Mouse (Mus musculus) small intestine, adult 10 weeks (tissue): ENCODE data around the gene Grm3. TPM values are rescaled to one million over a fixed set of nuclear protein-coding genes. Genes with fewer than 3 reads are reported as not detected.

Source experiments
- polyA plus RNA-seq: library from polyadenylated mRNA; stranded (reverse); fragments of 350-450 nt; fragmentation: Illumina TruSeq; extraction: RNeasy Lipid Tissue Mini Kit (QIAGEN cat#74804); gene quantifications from one replicate; pipeline ENCODE4 v1.2.3, GENCODE M21; 2014; ENCODE audit warnings: low replicate concordance

Grm3 gene
- not detected for polyA plus RNA-seq

GRCm38 (mm10) chr5:9724956-9725600 is at the start of gene Grm3:
Grm3 (minus strand) TSS chr5:9725170.

